Mouse (Mus musculus): ENCODE measurements around the gene Jdp2. TPM values are rescaled to one million over a fixed set of nuclear protein-coding genes. Genes with fewer than 3 reads are reported as not detected.

Jdp2 gene
- polyA plus RNA-seq, 1 experiment from 2014 or later = 0.15 TPM

- WGBS = 74% methylated on average over 9 of the region's 9 CpGs
- Histone ChIP-seq H3K9me3 (no peaks in the 10 kb centered on the region), H3K27me3 (replicated peaks; ENCODE audit: low read depth, poor library complexity, severe bottlenecking) (peaks cover 28% of the 10 kb centered on the region), H3K4me3 (no peak overlapping the region), H3K27ac (replicated peaks) (no peak overlapping the region), H3K36me3 (replicated peaks) (peaks cover 7% of the 10 kb centered on the region), H3K4me1 (peaks cover 34% of the 10 kb centered on the region)
- no peak for DNase-seq (ENCODE audit: low spot score)
These were observed 5.6 kb downstream of the Jdp2 start for GRCm38 (mm10) chr12:85604301-85604998.

GRCm38 (mm10) chr12:85607519-85608449, 9.0 kb downstream of the Jdp2 start:
- H3K27me3 ChIP-seq (replicated peaks; ENCODE audit: low read depth, poor library complexity, severe bottlenecking) = no peaks in the 10 kb centered on the region
- H3K4me1 ChIP-seq = peaks cover 24% of the 10 kb centered on the region
- H3K4me3 ChIP-seq = no peak overlapping the region
- peaks cover 7% of the 10 kb centered on the region for H3K36me3 ChIP-seq (replicated peaks)
- H3K9me3 ChIP-seq = no peaks in the 10 kb centered on the region
- no peak overlapping the region for H3K27ac ChIP-seq (replicated peaks)
- WGBS = 84% methylated on average over 14 of the region's 14 CpGs
- no peak for DNase-seq (ENCODE audit: low spot score)

DNA sequence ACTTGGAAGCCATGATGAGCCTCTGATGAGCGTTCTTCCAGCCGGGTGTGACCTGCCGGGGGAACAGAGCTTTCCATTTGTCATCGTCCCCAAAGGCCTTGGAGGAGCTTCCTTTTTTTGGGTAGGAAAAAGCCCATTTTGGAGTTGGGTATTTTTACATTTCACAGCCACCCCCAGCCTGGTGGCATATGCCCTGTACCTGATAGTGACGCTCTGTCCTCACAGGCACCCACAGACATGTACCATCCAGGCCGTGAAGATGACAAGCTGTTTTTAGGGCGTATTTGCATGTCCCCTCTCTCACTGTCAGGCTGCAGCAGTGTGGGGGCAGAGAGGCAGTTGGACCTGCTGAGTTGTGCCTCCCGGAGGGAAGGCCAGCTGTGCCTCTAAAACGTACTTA, 11.3 kb downstream of the Jdp2 start:
- WGBS = 87% methylated on average over 9 of the region's 9 CpGs
- peaks cover 7% of the 10 kb centered on the region for H3K36me3 ChIP-seq (replicated peaks)
- no peak overlapping the region for H3K27ac ChIP-seq (replicated peaks)
- DNase-seq (ENCODE audit: low spot score) = no peak
- H3K4me3 ChIP-seq = no peak overlapping the region
- H3K4me1 ChIP-seq = peaks cover 9% of the 10 kb centered on the region; the same call in 1 of the 2 replicates
- no peaks in the 10 kb centered on the region for H3K9me3 ChIP-seq
- no peaks in the 10 kb centered on the region for H3K27me3 ChIP-seq (replicated peaks; ENCODE audit: low read depth, poor library complexity, severe bottlenecking)

DNA sequence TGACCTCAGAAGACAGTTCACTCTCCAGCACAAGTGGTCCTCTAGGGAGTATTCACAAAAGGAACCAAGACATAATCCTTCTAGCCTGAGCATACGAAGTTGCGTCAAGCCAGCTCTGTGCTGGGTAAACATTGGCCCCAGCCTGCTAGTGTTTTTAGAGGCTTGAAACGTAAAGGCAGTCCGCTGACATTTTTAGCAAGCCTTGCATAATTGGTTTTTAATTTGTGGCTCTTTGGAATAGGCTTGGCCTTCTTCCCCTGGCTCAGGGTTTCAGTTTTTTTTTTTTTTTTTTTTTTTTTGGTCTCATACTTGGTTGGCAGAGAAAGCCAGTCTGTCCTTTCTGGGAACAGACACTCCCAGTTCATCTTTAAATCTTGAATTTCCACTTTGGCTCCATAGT, 15.3 kb downstream of the Jdp2 start:
- WGBS = 62% methylated on average over 4 of the region's 4 CpGs
- DNase-seq (ENCODE audit: low spot score) = no peak
- Histone ChIP-seq H3K4me3 (no peak overlapping the region), H3K4me1 (peaks cover 5% of the 10 kb centered on the region; the same call in 1 of the 2 replicates), H3K27ac (replicated peaks) (no peak overlapping the region), H3K27me3 (replicated peaks; ENCODE audit: low read depth, poor library complexity, severe bottlenecking) (no peaks in the 10 kb centered on the region), H3K36me3 (replicated peaks) (peaks cover 3% of the 10 kb centered on the region; the same call in 1 of the 2 replicates), H3K9me3 (no peaks in the 10 kb centered on the region)

GRCm38 (mm10) chr12:85615486-85615885, 16.7 kb downstream of the Jdp2 start:
- peaks cover 18% of the 10 kb centered on the region for H3K4me1 ChIP-seq
- H3K36me3 ChIP-seq (replicated peaks) = no peaks in the 10 kb centered on the region
- WGBS = 89% methylated on average over 8 of the region's 8 CpGs
- no peak overlapping the region for H3K27ac ChIP-seq (replicated peaks)
- DNase-seq (ENCODE audit: low spot score) = no peak
- no peaks in the 10 kb centered on the region for H3K9me3 ChIP-seq
- H3K4me3 ChIP-seq = no peak overlapping the region
- no peaks in the 10 kb centered on the region for H3K27me3 ChIP-seq (replicated peaks; ENCODE audit: low read depth, poor library complexity, severe bottlenecking)

DNA sequence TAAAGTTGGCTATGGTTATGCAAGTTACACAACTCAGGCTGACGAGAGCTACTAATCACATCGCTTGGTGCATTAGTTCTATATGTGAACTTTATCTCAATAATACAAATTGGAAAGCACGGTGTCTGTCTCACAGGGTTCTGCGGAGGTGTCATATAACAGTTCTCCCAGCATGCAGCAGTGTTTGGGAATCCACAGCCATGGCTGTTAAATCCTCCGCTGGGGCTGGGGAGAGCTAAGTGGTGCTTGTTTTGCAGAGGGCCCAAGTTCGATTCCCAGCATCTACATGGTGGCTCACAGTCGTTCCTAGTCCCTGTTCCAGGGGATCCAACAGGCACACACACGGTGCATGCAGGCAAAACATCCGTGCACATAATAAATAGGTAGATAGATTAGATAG, 19.1 kb downstream of the Jdp2 start:
- Histone ChIP-seq H3K9me3 (no peaks in the 10 kb centered on the region), H3K27ac (replicated peaks) (no peak overlapping the region), H3K4me1 (peaks cover 26% of the 10 kb centered on the region), H3K4me3 (no peak overlapping the region), H3K27me3 (replicated peaks; ENCODE audit: low read depth, poor library complexity, severe bottlenecking) (no peaks in the 10 kb centered on the region), H3K36me3 (replicated peaks) (no peaks in the 10 kb centered on the region)
- 79% methylated on average over 9 of the region's 9 CpGs for WGBS
- DNase-seq (ENCODE audit: low spot score) = no peak

DNA sequence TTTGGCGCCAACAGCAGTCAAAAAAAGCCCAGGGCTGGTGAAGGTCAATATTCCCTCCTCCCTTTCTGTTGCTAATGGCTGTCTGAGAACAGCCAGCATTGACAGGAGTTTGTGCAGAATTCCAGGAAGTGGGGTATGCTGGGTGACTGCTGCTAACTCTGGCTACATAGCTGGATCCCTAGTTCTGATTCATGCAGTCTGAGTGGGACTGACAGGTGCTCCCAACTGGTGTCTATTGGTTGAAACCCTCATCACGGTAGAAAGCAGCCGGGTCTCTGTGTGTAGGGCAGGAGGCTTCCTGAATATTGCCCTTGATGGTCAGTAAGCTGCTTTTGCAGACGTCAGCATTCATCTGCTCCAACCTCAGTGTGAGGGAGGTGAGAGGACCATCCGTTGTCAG, 19.6 kb downstream of the Jdp2 start:
- DNase-seq (ENCODE audit: low spot score) = no peak
- Histone ChIP-seq H3K27me3 (replicated peaks; ENCODE audit: low read depth, poor library complexity, severe bottlenecking) (no peaks in the 10 kb centered on the region), H3K4me3 (no peak overlapping the region), H3K9me3 (no peaks in the 10 kb centered on the region), H3K36me3 (replicated peaks) (no peaks in the 10 kb centered on the region), H3K4me1 (peaks cover 26% of the 10 kb centered on the region), H3K27ac (replicated peaks) (no peak overlapping the region)
- WGBS = 80% methylated on average over 5 of the region's 5 CpGs

GRCm38 (mm10) chr12:85619283-85619897, 20.6 kb downstream of the Jdp2 start:
- Histone ChIP-seq H3K4me1 (peaks cover 33% of the 10 kb centered on the region), H3K27me3 (replicated peaks; ENCODE audit: low read depth, poor library complexity, severe bottlenecking) (no peaks in the 10 kb centered on the region), H3K9me3 (no peaks in the 10 kb centered on the region), H3K27ac (replicated peaks) (0 out of 2 replicates have a peak overlapping the region, but pooled peaks have one; percentile 5), H3K36me3 (replicated peaks) (no peaks in the 10 kb centered on the region), H3K4me3 (no peak overlapping the region)
- 73% methylated on average over 7 of the region's 7 CpGs for WGBS
- DNase-seq (ENCODE audit: low spot score) = no peak

DNA sequence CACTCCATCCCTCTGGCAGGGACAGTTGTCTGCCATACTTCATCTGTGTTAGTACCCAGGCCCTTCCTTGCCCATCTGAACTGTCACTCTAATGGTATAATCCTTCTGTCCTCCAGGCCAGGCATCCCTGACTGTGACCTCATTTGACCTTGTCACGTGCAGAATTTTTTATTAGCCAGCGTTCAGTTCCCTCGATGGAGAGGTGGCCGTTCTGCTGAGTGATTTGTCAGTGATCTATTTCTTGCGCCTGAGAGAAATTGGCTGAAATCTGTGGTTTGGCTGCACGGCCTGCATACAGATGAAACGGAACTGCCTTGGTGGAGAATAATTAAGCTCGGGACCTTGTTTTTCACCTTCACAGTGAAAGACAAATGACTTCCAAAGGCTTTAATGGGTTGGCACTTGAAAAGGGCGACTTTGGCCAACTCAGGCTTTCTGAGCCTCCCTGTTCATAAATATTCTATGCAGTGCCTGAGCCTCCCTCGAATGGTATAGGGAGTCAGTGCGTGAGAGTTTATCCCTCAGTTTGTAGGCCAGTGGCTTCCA, 21.1 kb downstream of the Jdp2 start:
- H3K36me3 ChIP-seq (replicated peaks) = no peaks in the 10 kb centered on the region
- 79% methylated on average over 11 of the region's 11 CpGs for WGBS
- H3K27me3 ChIP-seq (replicated peaks; ENCODE audit: low read depth, poor library complexity, severe bottlenecking) = no peaks in the 10 kb centered on the region
- no peak for DNase-seq (ENCODE audit: low spot score)
- no peaks in the 10 kb centered on the region for H3K9me3 ChIP-seq
- no peak overlapping the region for H3K4me3 ChIP-seq
- H3K27ac ChIP-seq (replicated peaks) = 0 out of 2 replicates have a peak overlapping the region, but pooled peaks have one; percentile 5
- peaks cover 33% of the 10 kb centered on the region for H3K4me1 ChIP-seq

GRCm38 (mm10) chr12:85621027-85621426, 22.2 kb downstream of the Jdp2 start:
- peak overlapping the region; percentile 57 for H3K27ac ChIP-seq (replicated peaks)
- no peaks in the 10 kb centered on the region for H3K36me3 ChIP-seq (replicated peaks)
- no peaks in the 10 kb centered on the region for H3K9me3 ChIP-seq
- H3K4me3 ChIP-seq = no peak overlapping the region
- H3K27me3 ChIP-seq (replicated peaks; ENCODE audit: low read depth, poor library complexity, severe bottlenecking) = no peaks in the 10 kb centered on the region
- 74% methylated on average over 6 of the region's 6 CpGs for WGBS
- peaks cover 38% of the 10 kb centered on the region for H3K4me1 ChIP-seq
- DNase-seq (ENCODE audit: low spot score) = no peak

GRCm38 (mm10) chr12:85621673-85622072, 22.8 kb downstream of the Jdp2 start:
- peak overlapping the region; percentile 36 for H3K27ac ChIP-seq (replicated peaks)
- H3K36me3 ChIP-seq (replicated peaks) = no peaks in the 10 kb centered on the region
- no peaks in the 10 kb centered on the region for H3K9me3 ChIP-seq
- H3K27me3 ChIP-seq (replicated peaks; ENCODE audit: low read depth, poor library complexity, severe bottlenecking) = no peaks in the 10 kb centered on the region
- H3K4me3 ChIP-seq = no peak overlapping the region
- no peak for DNase-seq (ENCODE audit: low spot score)
- 67% methylated on average over 4 of the region's 4 CpGs for WGBS
- peaks cover 42% of the 10 kb centered on the region for H3K4me1 ChIP-seq

DNA sequence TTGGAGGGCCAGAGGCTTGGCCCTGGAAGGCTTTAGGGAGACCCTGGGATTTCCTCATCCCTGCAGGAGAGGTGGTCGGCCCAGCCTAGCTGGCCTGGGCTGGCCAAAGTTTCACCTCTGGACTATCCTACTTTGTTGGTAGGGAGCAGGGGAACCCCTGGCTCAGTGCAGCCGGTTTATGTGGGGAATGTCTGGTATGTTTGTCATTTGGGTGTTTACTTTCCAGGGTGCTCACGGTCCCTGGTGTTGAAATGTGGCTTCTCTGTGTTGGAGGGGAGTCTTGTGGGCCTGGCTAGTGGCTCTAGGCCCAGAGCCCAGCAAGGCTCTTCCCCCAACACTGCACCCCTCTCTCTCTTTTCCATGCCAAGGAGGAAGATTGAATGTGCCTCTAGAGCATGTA, 24.9 kb downstream of the Jdp2 start:
- Histone ChIP-seq H3K4me3 (no peak overlapping the region), H3K27ac (replicated peaks) (peak overlapping the region; percentile 5; the same call in 1 of the 2 replicates), H3K27me3 (replicated peaks; ENCODE audit: low read depth, poor library complexity, severe bottlenecking) (no peaks in the 10 kb centered on the region), H3K4me1 (peaks cover 44% of the 10 kb centered on the region), H3K9me3 (no peaks in the 10 kb centered on the region), H3K36me3 (replicated peaks) (no peaks in the 10 kb centered on the region)
- WGBS = 57% methylated on average over 3 of the region's 3 CpGs
- DNase-seq (ENCODE audit: low spot score) = no peak
